Mouse (Mus musculus): ENCODE measurements around the gene Dkkl1.

Dkkl1 gene

DNA sequence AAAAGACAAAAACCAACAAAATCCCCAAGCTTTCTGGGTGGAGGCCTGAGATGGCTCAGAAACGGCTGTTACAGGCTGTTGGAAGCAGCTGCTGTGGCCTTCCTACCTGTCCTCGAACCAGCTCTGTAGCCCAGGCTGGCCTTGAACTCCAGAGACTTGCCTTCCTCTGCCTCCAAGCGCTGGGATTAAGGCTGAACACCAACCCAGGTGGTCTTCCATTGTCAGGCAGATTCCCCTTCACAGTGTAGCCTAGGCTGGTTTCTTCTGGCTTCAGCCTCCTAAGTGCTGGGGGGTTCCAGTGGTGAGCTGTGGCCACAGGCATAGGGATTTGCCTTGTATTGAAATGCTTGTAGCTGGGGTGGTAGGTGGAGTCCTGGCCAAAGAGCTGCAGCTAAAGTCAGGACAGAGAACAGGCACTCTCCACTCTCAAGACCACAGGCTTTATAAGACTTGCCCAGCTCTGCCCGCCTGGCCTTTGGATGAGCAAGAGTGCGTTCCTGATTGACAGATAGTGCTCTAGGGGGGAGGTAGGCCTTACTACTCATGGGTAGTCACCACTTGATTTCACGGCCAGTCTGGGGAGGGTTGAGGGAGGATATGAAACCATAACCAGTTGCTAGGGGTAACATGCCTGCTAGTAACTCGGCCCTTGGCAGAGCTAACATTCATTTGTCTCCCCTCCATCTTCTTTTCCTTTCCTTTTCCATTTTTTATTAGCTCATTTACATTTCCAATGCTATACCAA is 17.7 kb upstream of the Dkkl1 start:
- no peak for DNase-seq (ENCODE audit: low spot score)

GRCm38 (mm10) chr7:45229046-45229445 is 17.1 kb upstream of the Dkkl1 start:
- no peak for DNase-seq (ENCODE audit: low spot score)

DNA sequence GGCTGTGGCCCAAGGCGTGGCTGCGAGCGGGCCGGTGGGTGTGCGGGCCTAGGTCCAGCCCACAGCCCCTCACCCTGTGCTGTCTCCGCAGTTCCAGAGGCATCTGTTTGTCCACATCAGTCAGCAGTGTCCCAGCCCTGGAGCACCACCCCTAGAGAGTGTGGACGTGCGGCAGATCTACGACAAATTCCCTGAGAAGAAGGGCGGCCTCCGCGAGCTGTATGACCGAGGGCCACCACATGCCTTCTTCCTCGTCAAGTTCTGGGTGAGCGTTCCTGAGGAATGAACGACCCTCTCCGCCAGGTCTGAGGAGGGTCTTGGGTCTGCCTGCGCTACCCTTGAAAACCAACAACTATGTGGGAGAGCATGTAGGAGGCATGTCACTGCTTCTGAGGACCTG is 16.6 kb upstream of the Dkkl1 start:
- DNase-seq (ENCODE audit: low spot score) = no peak

GRCm38 (mm10) chr7:45226421-45226820 is 14.5 kb upstream of the Dkkl1 start:
- DNase-seq (ENCODE audit: low spot score) = no peak

DNA sequence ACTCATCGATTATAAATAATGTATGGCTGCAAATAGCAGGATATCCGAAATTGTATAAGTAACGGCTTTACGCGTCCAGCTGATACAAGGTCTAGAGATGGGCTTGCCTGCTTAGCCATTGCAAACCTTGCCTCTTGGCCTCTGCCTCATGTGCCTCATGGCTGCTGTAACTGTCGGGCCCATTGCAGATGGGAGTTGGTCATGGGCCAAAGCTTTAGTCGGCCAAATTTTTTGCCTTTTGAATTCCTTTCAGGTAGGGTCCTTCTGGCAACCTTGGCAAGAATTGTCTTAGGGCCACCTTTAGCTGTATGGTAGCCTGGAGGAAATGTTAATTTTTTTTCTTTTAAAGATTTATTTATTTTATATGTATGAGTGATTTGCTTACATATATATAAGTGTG is 12.9 kb upstream of the Dkkl1 start:
- no peak for DNase-seq (ENCODE audit: low spot score)

DNA sequence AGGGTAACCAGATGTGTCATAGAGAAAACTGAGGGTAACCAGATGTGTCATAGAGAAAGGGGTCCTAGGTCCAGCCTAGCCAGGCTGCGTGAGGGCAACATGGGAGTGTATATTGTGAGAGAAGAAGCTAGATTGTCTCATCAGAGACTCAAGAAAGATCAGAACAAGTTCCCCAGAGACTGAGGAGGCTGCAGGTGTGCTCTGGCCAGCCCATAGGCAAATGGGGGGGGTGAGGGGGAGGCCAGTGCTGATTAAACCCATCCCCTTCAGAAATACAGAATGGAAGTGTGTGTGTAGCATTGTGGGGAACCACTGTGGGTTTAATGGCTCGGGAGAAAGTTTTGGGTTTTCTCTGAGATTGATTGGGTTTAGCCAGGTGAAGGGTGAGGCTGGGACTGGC is 9.7 kb upstream of the Dkkl1 start:
- no peak for DNase-seq (ENCODE audit: low spot score)

- DNase-seq (ENCODE audit: low spot score) = peak; percentile 90
These were observed 4.7 kb upstream of the Dkkl1 start for GRCm38 (mm10) chr7:45216442-45217183.

GRCm38 (mm10) chr7:45215673-45216441 is 3.9 kb upstream of the Dkkl1 start, which contains the start of gene Tead2:
Gene Tead2, plus strand, starts transcription at chr7:45215753.
- DNase-seq (ENCODE audit: low spot score) = peak; percentile 76

- DNase-seq (ENCODE audit: low spot score) = no peak
These were observed 1.8 kb upstream of the Dkkl1 start for GRCm38 (mm10) chr7:45213708-45214107.

DNA sequence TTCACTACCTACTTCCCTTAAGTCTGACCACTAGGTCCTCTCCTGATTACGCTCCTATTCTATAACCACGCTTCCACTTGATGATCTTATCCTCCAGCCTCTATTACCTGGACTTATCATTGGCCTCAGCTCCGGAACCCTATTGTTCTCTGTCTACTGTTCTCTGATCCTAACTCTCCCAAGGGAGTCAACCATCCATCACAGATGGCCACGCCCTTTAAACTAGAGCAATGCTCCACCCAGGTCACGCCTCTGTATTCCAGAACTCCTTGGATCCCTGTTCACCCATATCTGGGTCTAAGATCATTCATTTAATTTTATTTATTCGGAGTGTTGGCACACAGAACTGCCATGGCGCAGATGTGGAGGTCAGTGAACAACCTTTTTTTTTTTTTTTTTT is 409 bp upstream of the Dkkl1 start:
- DNase-seq (ENCODE audit: low spot score) = no peak

- DNase-seq (ENCODE audit: low spot score) = no peak
These were observed 877 bp downstream of the Dkkl1 start for GRCm38 (mm10) chr7:45211070-45211469.

GRCm38 (mm10) chr7:45208260-45208659 is 3.7 kb downstream of the Dkkl1 start:
- no peak for DNase-seq (ENCODE audit: low spot score)

GRCm38 (mm10) chr7:45204380-45205143 is 7.4 kb downstream of the Dkkl1 start, which contains the start of gene Ccdc155:
Gene Ccdc155, minus strand, starts transcription at chr7:45204892.
- DNase-seq (ENCODE audit: low spot score) = peak; percentile 100

GRCm38 (mm10) chr7:45202654-45203053 is 9.3 kb downstream of the Dkkl1 start:
- no peak for DNase-seq (ENCODE audit: low spot score)

GRCm38 (mm10) chr7:45198961-45199360 is 13.0 kb downstream of the Dkkl1 start:
- DNase-seq (ENCODE audit: low spot score) = no peak

GRCm38 (mm10) chr7:45198435-45198834 is 13.5 kb downstream of the Dkkl1 start:
- DNase-seq (ENCODE audit: low spot score) = peak; percentile 89

GRCm38 (mm10) chr7:45196994-45197393 is 15.0 kb downstream of the Dkkl1 start:
- no peak for DNase-seq (ENCODE audit: low spot score)

DNA sequence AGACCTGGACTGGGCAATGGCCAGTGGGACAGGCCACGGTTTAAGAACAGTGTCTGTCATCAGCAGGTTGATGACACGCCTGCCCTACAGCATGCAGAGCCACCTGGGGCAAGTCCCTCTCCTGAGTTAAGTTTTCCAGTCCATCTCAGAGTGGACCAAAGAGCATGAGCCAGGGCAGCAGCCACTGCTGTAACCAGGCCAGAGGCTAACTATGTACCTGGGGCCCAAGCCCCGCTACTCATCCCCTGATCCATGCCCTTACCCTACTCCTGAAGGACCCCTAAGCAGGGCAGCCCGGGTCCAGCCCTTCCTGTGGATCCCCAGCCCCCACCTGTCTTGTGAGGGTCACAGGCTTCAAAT is 15.8 kb downstream of the Dkkl1 start:
- DNase-seq (ENCODE audit: low spot score) = no peak

GRCm38 (mm10) chr7:45195341-45196175 is 16.4 kb downstream of the Dkkl1 start:
- no peak for DNase-seq (ENCODE audit: low spot score)

DNA sequence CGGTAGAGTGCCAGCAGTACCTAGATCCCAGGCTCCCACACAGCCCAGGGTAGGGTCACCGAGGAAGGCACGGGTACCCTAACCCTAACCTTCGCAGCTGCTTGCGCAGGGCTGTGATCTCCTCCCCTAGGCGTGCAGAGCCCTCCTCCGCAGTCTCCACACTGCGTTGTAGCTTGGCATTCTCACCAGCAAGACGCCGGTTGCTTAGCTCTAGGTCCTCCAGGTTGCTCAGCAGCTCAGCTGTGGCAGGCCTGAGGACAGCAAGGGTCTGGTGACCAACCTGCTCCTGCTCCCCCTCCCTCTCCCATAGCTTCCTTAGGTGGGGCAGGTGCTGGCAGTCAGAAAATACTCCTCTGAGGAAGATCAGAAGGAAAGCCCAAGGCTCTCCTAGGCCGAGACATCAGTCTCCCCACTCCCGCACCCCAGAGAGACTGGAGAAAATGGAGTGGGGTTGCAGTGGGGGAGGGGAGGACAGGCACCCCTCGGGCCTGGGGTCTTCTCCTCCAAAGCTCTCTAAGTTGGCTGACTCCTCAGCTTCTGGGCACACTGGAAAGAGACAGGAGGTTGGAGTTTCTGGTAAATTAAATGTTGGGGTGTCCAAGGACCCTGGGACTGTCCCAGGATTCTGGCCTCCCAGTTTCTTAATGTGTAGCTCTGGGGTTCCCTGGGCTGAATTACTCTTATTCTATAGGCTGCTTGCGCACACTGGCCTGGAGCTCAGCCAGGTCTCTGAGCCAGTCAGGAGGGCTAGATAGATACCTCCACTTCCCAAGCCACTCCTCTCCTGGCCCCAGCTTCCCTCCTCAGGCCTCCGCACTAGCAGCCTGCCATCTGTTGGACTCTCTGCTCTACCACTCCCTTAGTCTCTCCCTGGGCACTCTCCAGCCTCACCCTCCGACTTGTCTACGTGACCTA is 17.8 kb downstream of the Dkkl1 start:
- no peak for DNase-seq (ENCODE audit: low spot score)
